Mouse (Mus musculus) limb, embryonic 11.5 days (tissue): ENCODE measurements around the gene Vmn1r199. TPM values are rescaled to one million over a fixed set of nuclear protein-coding genes. Genes with fewer than 3 reads are reported as not detected.
"Not testable (repeated sequence)": the region's sequence is repeated elsewhere in the genome, so short reads cannot be mapped to it uniquely, and the experiment has no call there.

ENCODE experiments used
- ATAC-seq: fragments of 200-750 bp; cut with Nextera tagmentation; 2 replicates; pipeline ENCODE4 v1.8.0; 2017; ENCODE audit warnings: low read depth; ENCODE audit not compliant: insufficient number of reproducible peaks, low FRiP score, low TSS enrichment
- DNase-seq: peaks from one replicate; pipeline ENCODE4 v3.0.0-alpha.2; 2015; ENCODE audit warnings: low spot score
- H3K27ac ChIP-seq: fragments of 300-500 bp; sonication (generic); replicated peaks from 2 replicates; pipeline ENCODE4 v1.5.1; 2014; ENCODE audit warnings: low read depth, mild to moderate bottlenecking, low read length
- H3K27me3 ChIP-seq: fragments of 300-500 bp; sonication (generic); 2 replicates; pipeline ENCODE4 v1.6.1; 2014; ENCODE audit warnings: mild to moderate bottlenecking, low read length, mixed read lengths; ENCODE audit not compliant: control insufficient read depth, insufficient read depth
- H3K36me3 ChIP-seq: fragments of 300-500 bp; sonication (generic); 2 replicates; pipeline ENCODE4 v1.6.1; 2014; ENCODE audit warnings: mild to moderate bottlenecking, low read length, moderate library complexity, mixed read lengths; ENCODE audit not compliant: control insufficient read depth, insufficient read depth
- H3K4me1 ChIP-seq: fragments of 300-500 bp; sonication (generic); 2 replicates; pipeline ENCODE4 v1.6.1; 2014; ENCODE audit warnings: low read length, mixed read lengths; ENCODE audit not compliant: control insufficient read depth, insufficient read depth
- H3K4me2 ChIP-seq: fragments of 300-500 bp; sonication (generic); 2 replicates; pipeline ENCODE4 v1.6.1; 2014; ENCODE audit warnings: low read depth, mild to moderate bottlenecking, moderate library complexity; ENCODE audit not compliant: severe bottlenecking
- H3K4me3 ChIP-seq: fragments of 300-500 bp; sonication (generic); 2 replicates; pipeline ENCODE4 v1.5.1; 2014; ENCODE audit warnings: low read depth, low read length
- H3K9ac ChIP-seq: fragments of 300-500 bp; sonication (generic); 2 replicates; pipeline ENCODE4 v1.6.1; 2014; ENCODE audit warnings: mild to moderate bottlenecking, low read length
- H3K9me3 ChIP-seq: fragments of 300-500 bp; sonication (generic); 2 replicates; pipeline ENCODE4 v1.6.1; 2016; ENCODE audit warnings: low read length; ENCODE audit not compliant: control insufficient read depth
- WGBS: fragments of 180-500 bp; shearing (Covaris S2); extraction: QIAGEN DNeasy Blood & Tissue Kit; methylation state at CpG from one replicate; pipeline ENCODE4 v1.1.7; 2014; 5-methylcytosine and 5-hydroxymethylcytosine counted together
- polyA plus RNA-seq: library from polyadenylated mRNA; unstranded; fragments of >200 nt; fragmentation: Nextera tagmentation; extraction: Ambion mirVana; gene quantifications from 2 replicates; pipeline ENCODE4 v1.2.1, GENCODE M21; 2014

Vmn1r199 gene
- not detected in 2 replicates for polyA plus RNA-seq

DNA sequence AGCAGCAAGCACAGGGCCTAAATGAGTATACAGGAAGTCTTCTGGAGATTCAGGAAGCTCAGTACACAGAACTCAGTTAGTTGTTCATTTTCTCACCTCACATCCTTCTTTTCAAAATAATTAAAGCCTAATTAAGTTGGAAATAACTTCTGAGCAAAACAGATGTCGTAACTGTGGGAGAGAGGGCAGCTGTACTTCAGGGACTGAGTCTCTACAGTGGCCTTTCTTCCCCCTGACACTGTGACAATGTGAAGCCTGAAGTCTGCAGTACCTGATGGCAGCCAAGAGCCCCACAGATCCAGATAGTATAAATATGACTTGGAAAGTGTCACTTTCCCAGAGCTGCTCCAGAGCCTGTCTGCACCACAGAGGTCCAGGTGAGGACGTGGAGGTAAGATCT lies at the start of gene Vmn1r199:
Vmn1r199 (plus strand) TSS at position 301 of the 400 bp plus-strand sequence.
- Histone ChIP-seq H3K4me3 (no peak within 1 kb of the TSS), H3K9ac (no peak within 1 kb of the TSS), H3K27ac (no peak within 1 kb of the TSS), H3K4me2 (no peak within 1 kb of the TSS), H3K36me3 (no peaks in the 10 kb centered on the region), H3K4me1 (no peaks in the 10 kb centered on the region), H3K9me3 (no peaks in the 10 kb centered on the region), H3K27me3 (no peaks in the 10 kb centered on the region)
- 76% methylated on average over 2 of the region's 2 CpGs for WGBS
- no peak for DNase-seq
- no peak for ATAC-seq

- no peak overlapping the region for H3K9ac ChIP-seq
- no peaks in the 10 kb centered on the region for H3K4me1 ChIP-seq
- 85% methylated on average over 2 of the region's 2 CpGs for WGBS
- H3K4me2 ChIP-seq = no peak overlapping the region
- H3K36me3 ChIP-seq = no peaks in the 10 kb centered on the region
- H3K9me3 ChIP-seq = no peaks in the 10 kb centered on the region
- H3K4me3 ChIP-seq = no peak overlapping the region
- ATAC-seq (no peak), DNase-seq (no peak)
- H3K27me3 ChIP-seq = no peaks in the 10 kb centered on the region
- no peak overlapping the region for H3K27ac ChIP-seq
These were observed 46.3 kb upstream of the Vmn1r199 start for GRCm38 (mm10) chr13:22333269-22333668.

- ATAC-seq (no peak), DNase-seq (no peak)
- Histone ChIP-seq H3K4me3 (no peak overlapping the region), H3K27me3 (no peaks in the 10 kb centered on the region), H3K9ac (no peak overlapping the region), H3K4me1 (no peaks in the 10 kb centered on the region), H3K36me3 (no peaks in the 10 kb centered on the region), H3K4me2 (no peak overlapping the region), H3K27ac (no peak overlapping the region), H3K9me3 (no peaks in the 10 kb centered on the region)
- 88% methylated on average over 1 of the region's 1 CpGs for WGBS
These were observed 44.1 kb upstream of the Vmn1r199 start for GRCm38 (mm10) chr13:22335565-22335964.

DNA sequence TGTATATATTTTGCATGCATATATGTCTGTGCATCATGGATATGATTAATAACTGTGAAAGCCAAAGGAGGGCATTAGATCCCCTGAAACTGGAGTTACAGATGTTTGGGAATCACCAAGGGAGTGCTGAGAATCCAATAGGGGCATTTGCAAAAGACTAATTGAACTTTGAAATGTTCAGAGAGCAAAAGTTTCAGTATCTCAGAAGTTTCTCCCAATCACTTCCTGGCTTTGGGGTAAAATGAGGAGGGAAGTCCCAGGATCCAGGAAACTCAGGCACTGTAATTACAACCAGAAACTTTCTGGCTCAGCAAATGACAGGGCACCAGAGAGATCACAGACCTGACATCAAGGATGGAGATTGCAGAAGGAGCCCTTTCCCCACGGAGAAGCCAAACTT lies 29.6 kb upstream of the Vmn1r199 start, which contains the start of gene Vmn1r198:
Vmn1r198 (plus strand) TSS at position 301 of the 400 bp plus-strand sequence.
- Histone ChIP-seq H3K36me3 (no peaks in the 10 kb centered on the region), H3K9me3 (no peaks in the 10 kb centered on the region), H3K27me3 (no peaks in the 10 kb centered on the region), H3K4me3 (no peak within 1 kb of the TSS), H3K27ac (no peak within 1 kb of the TSS), H3K9ac (no peak within 1 kb of the TSS), H3K4me2 (no peak within 1 kb of the TSS), H3K4me1 (no peaks in the 10 kb centered on the region)
- WGBS = 18% methylated on average over 1 of the region's 1 CpGs
- DNase-seq (no peak), ATAC-seq (no peak)

- DNase-seq (no peak), ATAC-seq (no peak)
- no peak overlapping the region for H3K27ac ChIP-seq
- no peaks in the 10 kb centered on the region for H3K27me3 ChIP-seq
- H3K4me1 ChIP-seq = no peaks in the 10 kb centered on the region
- H3K4me2 ChIP-seq = no peak overlapping the region
- WGBS = 72% methylated on average over 1 of the region's 1 CpGs
- no peaks in the 10 kb centered on the region for H3K36me3 ChIP-seq
- no peaks in the 10 kb centered on the region for H3K9me3 ChIP-seq
- no peak overlapping the region for H3K9ac ChIP-seq
- no peak overlapping the region for H3K4me3 ChIP-seq
These were observed 28.8 kb upstream of the Vmn1r199 start for GRCm38 (mm10) chr13:22350813-22351212.

- not testable (repeated sequence) for H3K27ac ChIP-seq, H3K27me3 ChIP-seq, ATAC-seq, DNase-seq, H3K4me3 ChIP-seq, H3K36me3 ChIP-seq, H3K9ac ChIP-seq, H3K4me1 ChIP-seq, H3K4me2 ChIP-seq, H3K9me3 ChIP-seq
- WGBS = 91% methylated on average over 3 of the region's 3 CpGs
These were observed 1.5 kb downstream of the Vmn1r199 start for GRCm38 (mm10) chr13:22381128-22381527.

DNA sequence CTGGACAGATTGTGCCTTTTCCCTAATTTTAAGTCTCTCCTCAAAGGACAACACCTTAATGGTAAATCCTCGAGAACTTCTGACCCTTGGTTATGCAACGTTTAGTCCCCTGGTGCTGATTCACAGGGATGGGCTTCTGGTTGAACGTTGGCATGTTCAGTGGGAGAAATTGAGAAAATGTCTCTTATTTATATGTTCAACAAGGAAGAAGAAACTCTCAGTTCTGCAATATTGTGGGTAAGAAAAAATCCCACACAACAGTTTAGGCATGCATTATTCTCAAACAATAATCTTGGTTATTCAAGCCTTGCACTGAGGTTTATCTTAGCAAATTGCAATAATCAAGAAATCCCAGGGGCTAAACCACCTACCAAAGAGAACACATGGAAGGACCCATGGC lies 3.8 kb downstream of the Vmn1r199 start:
- no peak overlapping the region for H3K4me3 ChIP-seq
- no peak overlapping the region for H3K9ac ChIP-seq
- no peak for ATAC-seq
- DNase-seq = no peak
- H3K36me3 ChIP-seq = no peaks in the 10 kb centered on the region
- 79% methylated on average over 3 of the region's 3 CpGs for WGBS
- no peak overlapping the region for H3K27ac ChIP-seq
- no peak overlapping the region for H3K4me2 ChIP-seq
- H3K27me3 ChIP-seq = no peaks in the 10 kb centered on the region
- H3K9me3 ChIP-seq = no peaks in the 10 kb centered on the region
- H3K4me1 ChIP-seq = no peaks in the 10 kb centered on the region

DNA sequence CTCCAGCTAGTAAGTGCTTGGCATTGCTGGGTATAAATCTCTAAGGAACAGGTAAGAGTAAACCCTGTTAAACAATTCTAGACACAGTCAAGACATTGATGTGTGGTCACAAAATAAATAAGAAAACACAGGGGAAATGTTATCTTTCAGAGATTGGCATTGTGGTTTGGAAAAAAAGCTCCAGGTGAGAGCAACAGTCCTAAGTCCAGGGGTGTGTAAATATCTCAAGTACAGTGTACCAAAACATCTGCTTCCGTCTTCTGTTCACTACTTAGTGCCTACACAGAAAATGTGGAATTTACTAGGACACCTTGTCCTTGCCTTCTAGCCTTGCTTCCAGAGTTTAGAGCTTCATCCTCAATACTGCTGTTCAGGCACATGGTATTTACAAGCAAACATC lies 7.4 kb downstream of the Vmn1r199 start:
- no peak overlapping the region for H3K4me2 ChIP-seq
- no peak overlapping the region for H3K4me3 ChIP-seq
- no peaks in the 10 kb centered on the region for H3K36me3 ChIP-seq
- WGBS = 81% methylated on average over 1 of the region's 1 CpGs
- DNase-seq = no peak
- H3K27me3 ChIP-seq = no peaks in the 10 kb centered on the region
- no peak overlapping the region for H3K27ac ChIP-seq
- no peaks in the 10 kb centered on the region for H3K4me1 ChIP-seq
- no peaks in the 10 kb centered on the region for H3K9me3 ChIP-seq
- H3K9ac ChIP-seq = no peak overlapping the region
- no peak for ATAC-seq

- Histone ChIP-seq H3K9me3 (no peaks in the 10 kb centered on the region), H3K4me1 (no peaks in the 10 kb centered on the region), H3K4me3 (no peak within 1 kb of the TSS), H3K4me2 (no peak within 1 kb of the TSS), H3K27ac (no peak within 1 kb of the TSS), H3K27me3 (no peaks in the 10 kb centered on the region), H3K36me3 (no peaks in the 10 kb centered on the region), H3K9ac (no peak within 1 kb of the TSS)
- 24% methylated on average over 3 of the region's 3 CpGs for WGBS
- ATAC-seq (no peak), DNase-seq (peak; percentile 29)
These were observed 10.5 kb downstream of the Vmn1r199 start, which contains the start of gene Vmn1r200 for GRCm38 (mm10) chr13:22390073-22390472. Gene Vmn1r200, plus strand, starts transcription at chr13:22390373.
